Mouse (Mus musculus): ENCODE measurements around the gene Nsd2.

Gene Nsd2

DNA sequence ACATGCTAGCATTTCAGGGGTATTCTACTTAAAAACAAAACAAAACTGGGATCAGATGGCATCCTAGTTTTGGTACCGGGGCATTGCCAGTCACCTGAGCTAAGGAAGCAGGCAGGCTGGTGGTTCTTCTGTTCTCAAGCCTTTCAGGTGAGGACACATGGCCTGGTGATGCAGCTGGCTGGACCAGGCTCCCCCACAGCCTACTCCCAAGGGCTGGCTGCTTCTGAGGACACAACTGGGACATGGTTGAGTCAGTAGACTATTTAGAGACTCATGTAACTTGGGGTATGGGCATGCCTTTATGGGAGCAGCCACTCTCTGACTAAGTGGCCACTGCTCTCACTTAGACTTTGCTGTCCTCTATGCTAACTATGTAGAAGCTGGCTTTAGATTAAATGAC, 54.9 kb downstream of the Nsd2 start:
- Histone ChIP-seq H3K9me3 (ENCODE audit: low read length) (no peaks in the 10 kb centered on the region), H3K4me3 (replicated peaks; ENCODE audit: low read length) (no peak overlapping the region), H3K36me3 (ENCODE audit: insufficient read depth, low read length) (peaks cover 19% of the 10 kb centered on the region), H3K4me1 (replicated peaks; ENCODE audit: low read depth, low read length) (no peaks in the 10 kb centered on the region), H3K27me3 (ENCODE audit: insufficient read depth, low read length) (no peaks in the 10 kb centered on the region)
- no peak for TF ChIP-seq NANOG (IDR thresholded peaks at IDR 0.05; ENCODE audit: borderline replicate concordance, low read length)
- TF ChIP-seq CTCF (conservative IDR thresholded peaks at IDR 0.05; ENCODE audit: low read length), result no peak
- no peak for TF ChIP-seq POU5F1 (IDR thresholded peaks at IDR 0.05; ENCODE audit: borderline replicate concordance, low read length)

DNA sequence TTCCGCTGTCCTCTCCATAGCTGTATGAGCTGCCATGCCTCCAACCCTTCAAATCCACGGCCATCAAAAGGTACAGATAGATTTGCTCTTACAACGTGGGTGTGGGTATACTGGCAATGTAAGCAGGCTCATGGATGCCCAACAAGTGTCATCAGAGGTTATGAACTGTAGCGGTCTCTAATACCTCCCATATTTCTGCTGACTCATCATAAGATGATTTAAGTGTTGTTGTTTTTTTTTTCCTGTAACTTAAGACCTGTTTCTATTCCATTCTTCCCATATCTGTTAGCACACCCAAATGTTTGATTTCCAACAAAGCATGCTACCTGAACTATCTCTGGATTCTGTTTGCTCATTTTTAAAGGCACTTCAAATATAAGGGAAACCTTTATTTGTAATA, 60.6 kb downstream of the Nsd2 start:
- no peaks in the 10 kb centered on the region for H3K27me3 ChIP-seq (ENCODE audit: insufficient read depth, low read length)
- no peak overlapping the region for H3K4me3 ChIP-seq (replicated peaks; ENCODE audit: low read length)
- no peaks in the 10 kb centered on the region for H3K4me1 ChIP-seq (replicated peaks; ENCODE audit: low read depth, low read length)
- TF ChIP-seq CTCF (conservative IDR thresholded peaks at IDR 0.05; ENCODE audit: low read length) (no peak), POU5F1 (IDR thresholded peaks at IDR 0.05; ENCODE audit: borderline replicate concordance, low read length) (no peak), NANOG (IDR thresholded peaks at IDR 0.05; ENCODE audit: borderline replicate concordance, low read length) (no peak)
- peaks cover 61% of the 10 kb centered on the region for H3K36me3 ChIP-seq (ENCODE audit: insufficient read depth, low read length)
- peaks cover 11% of the 10 kb centered on the region for H3K9me3 ChIP-seq (ENCODE audit: low read length)

DNA sequence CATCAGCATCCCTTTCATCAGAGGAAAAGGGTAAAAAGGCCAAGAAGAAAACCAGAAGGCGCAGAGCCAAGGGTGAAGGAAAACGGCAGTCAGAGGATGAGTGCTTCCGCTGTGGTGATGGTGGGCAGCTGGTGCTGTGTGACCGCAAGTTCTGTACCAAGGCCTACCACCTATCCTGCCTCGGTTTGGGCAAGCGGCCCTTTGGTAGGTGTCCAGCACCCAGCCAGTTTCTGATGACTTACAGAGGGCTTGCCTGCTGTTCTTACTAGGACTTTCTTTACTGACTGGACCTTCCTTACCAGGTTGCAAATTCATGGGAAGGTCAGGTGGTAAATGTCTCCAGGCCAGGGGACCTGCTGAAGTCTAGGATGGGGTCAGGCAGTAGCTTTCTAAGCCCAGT, 72.9 kb downstream of the Nsd2 start:
- no peak for TF ChIP-seq CTCF (conservative IDR thresholded peaks at IDR 0.05; ENCODE audit: low read length)
- TF ChIP-seq NANOG (IDR thresholded peaks at IDR 0.05; ENCODE audit: borderline replicate concordance, low read length), result no peak
- no peak for TF ChIP-seq POU5F1 (IDR thresholded peaks at IDR 0.05; ENCODE audit: borderline replicate concordance, low read length)
- no peak overlapping the region for H3K4me3 ChIP-seq (replicated peaks; ENCODE audit: low read length)
- peaks cover 89% of the 10 kb centered on the region for H3K36me3 ChIP-seq (ENCODE audit: insufficient read depth, low read length)
- no peaks in the 10 kb centered on the region for H3K9me3 ChIP-seq (ENCODE audit: low read length)
- H3K27me3 ChIP-seq (ENCODE audit: insufficient read depth, low read length), result no peaks in the 10 kb centered on the region
- H3K4me1 ChIP-seq (replicated peaks; ENCODE audit: low read depth, low read length), result peaks cover 4% of the 10 kb centered on the region; the same call in 1 of the 2 replicates

DNA sequence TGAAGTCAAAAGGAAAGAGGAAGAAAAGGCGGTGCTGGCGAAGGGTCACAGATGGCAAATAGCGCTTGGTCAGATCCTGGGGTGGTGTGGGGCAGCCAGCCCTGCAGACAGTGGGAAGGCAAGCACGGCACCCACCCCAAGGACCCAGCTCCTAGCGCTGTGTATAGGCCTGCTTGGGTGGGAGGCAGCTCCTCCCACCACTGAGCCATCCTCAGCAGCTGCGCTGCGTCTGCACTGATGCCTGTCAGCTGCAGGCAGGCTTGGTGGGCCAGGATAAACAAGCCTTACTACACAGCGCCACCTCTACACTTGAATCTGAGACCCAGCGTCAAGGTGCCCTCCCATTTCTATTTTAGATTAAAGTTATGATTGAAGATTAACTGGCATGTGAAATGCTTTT, 74.6 kb downstream of the Nsd2 start:
- Histone ChIP-seq H3K9me3 (ENCODE audit: low read length) (peaks cover 7% of the 10 kb centered on the region), H3K4me3 (replicated peaks; ENCODE audit: low read length) (no peak overlapping the region), H3K27me3 (ENCODE audit: insufficient read depth, low read length) (no peaks in the 10 kb centered on the region), H3K4me1 (replicated peaks; ENCODE audit: low read depth, low read length) (peaks cover 4% of the 10 kb centered on the region; the same call in 1 of the 2 replicates), H3K36me3 (ENCODE audit: insufficient read depth, low read length) (peaks cover 99% of the 10 kb centered on the region)
- TF ChIP-seq CTCF (conservative IDR thresholded peaks at IDR 0.05; ENCODE audit: low read length) (no peak), POU5F1 (IDR thresholded peaks at IDR 0.05; ENCODE audit: borderline replicate concordance, low read length) (no peak), NANOG (IDR thresholded peaks at IDR 0.05; ENCODE audit: borderline replicate concordance, low read length) (no peak)

DNA sequence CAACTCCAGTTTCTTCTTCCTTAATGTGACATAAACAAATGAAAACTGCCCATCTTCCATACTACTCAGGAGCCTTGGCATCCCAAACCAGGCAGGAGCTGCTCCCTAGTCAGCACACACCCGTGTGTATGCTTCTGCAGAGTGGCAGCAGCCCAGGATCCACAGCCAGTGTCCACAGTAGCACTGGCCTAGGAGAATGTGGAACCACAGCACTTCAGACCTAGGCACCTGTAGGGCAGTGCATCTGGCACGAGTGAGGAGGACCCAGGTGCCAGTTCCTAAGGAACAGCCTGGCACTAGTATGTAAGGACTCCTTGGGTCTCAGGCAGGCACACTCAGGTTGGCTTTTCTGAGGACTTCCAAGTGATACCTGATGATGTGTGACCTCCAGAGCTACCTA, 76.6 kb downstream of the Nsd2 start:
- TF ChIP-seq NANOG (IDR thresholded peaks at IDR 0.05; ENCODE audit: borderline replicate concordance, low read length), result no peak
- TF ChIP-seq CTCF (conservative IDR thresholded peaks at IDR 0.05; ENCODE audit: low read length), result no peak
- no peak for TF ChIP-seq POU5F1 (IDR thresholded peaks at IDR 0.05; ENCODE audit: borderline replicate concordance, low read length)
- H3K4me1 ChIP-seq (replicated peaks; ENCODE audit: low read depth, low read length), result peaks cover 4% of the 10 kb centered on the region; the same call in 1 of the 2 replicates
- H3K27me3 ChIP-seq (ENCODE audit: insufficient read depth, low read length), result no peaks in the 10 kb centered on the region
- H3K4me3 ChIP-seq (replicated peaks; ENCODE audit: low read length), result no peak overlapping the region
- H3K9me3 ChIP-seq (ENCODE audit: low read length), result peaks cover 12% of the 10 kb centered on the region
- peaks cover 100% of the 10 kb centered on the region for H3K36me3 ChIP-seq (ENCODE audit: insufficient read depth, low read length)

DNA sequence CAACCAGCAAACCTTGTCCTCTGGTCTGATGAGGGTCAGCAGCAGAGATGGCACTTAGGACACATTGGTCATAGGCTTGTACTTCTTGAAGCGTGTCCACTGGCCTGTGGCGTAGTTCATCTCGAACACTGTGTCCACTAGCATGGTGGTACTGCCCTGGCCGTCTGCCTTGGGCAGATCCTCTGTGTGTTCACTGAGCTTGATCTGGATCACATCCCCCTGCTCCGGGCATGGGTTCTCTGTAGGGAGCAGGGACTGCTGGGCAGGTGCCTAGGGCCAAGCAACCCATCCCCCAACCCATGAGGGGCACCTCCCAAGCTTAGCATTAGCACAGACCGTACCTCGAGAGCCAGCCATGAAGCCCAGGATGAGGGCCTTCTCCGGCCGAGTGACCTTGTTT, 78.1 kb downstream of the Nsd2 start:
- Histone ChIP-seq H3K36me3 (ENCODE audit: insufficient read depth, low read length) (peaks cover 98% of the 10 kb centered on the region), H3K4me1 (replicated peaks; ENCODE audit: low read depth, low read length) (peaks cover 4% of the 10 kb centered on the region; the same call in 1 of the 2 replicates), H3K9me3 (ENCODE audit: low read length) (peaks cover 12% of the 10 kb centered on the region), H3K4me3 (replicated peaks; ENCODE audit: low read length) (no peak overlapping the region), H3K27me3 (ENCODE audit: insufficient read depth, low read length) (no peaks in the 10 kb centered on the region)
- TF ChIP-seq CTCF (conservative IDR thresholded peaks at IDR 0.05; ENCODE audit: low read length) (no peak), POU5F1 (IDR thresholded peaks at IDR 0.05; ENCODE audit: borderline replicate concordance, low read length) (no peak), NANOG (IDR thresholded peaks at IDR 0.05; ENCODE audit: borderline replicate concordance, low read length) (no peak)

DNA sequence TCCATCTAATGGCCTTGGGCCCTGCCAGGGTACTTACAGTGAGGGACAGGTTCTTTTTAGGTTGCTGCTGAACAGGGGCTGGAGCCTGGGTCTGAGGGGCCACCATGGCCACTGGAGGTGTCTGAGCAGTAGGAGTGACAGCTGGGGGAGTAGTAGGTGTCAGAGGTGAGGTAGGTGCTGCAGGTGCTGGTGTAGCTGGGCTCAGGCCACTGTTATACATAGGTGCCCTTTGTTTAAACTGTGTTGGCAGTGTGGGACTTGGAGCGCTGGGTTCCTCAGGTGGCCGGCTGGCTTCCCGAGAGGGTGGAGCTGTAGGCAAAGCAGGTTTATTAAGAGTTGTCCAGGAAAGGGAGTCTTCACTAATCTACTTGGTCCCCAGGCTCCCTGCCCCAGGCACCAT, 78.7 kb downstream of the Nsd2 start:
- TF ChIP-seq POU5F1 (IDR thresholded peaks at IDR 0.05; ENCODE audit: borderline replicate concordance, low read length) (no peak), CTCF (conservative IDR thresholded peaks at IDR 0.05; ENCODE audit: low read length) (no peak), NANOG (IDR thresholded peaks at IDR 0.05; ENCODE audit: borderline replicate concordance, low read length) (no peak)
- Histone ChIP-seq H3K4me3 (replicated peaks; ENCODE audit: low read length) (no peak overlapping the region), H3K36me3 (ENCODE audit: insufficient read depth, low read length) (peaks cover 95% of the 10 kb centered on the region), H3K9me3 (ENCODE audit: low read length) (peaks cover 12% of the 10 kb centered on the region), H3K4me1 (replicated peaks; ENCODE audit: low read depth, low read length) (peaks cover 4% of the 10 kb centered on the region; the same call in 1 of the 2 replicates), H3K27me3 (ENCODE audit: insufficient read depth, low read length) (no peaks in the 10 kb centered on the region)

DNA sequence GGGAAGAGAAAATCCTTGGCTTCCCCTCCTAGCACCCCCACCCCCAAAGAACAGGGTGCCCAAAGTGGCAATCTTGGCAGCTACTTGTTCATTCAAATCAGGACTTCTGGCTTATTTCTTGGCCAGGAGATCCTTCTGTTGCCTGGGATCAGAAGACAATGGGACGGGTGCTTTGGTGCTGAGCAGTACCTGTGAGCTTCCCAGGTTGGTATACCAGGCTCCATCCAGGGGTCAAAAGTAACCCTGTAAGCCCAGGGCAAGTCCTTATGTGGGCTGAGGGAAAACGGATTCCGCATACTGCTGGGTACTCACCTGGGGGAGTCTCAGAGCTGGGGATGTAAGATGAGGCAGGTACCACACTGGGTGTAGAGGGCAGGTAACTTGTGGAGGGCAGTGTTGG, 79.6 kb downstream of the Nsd2 start:
- TF ChIP-seq CTCF (conservative IDR thresholded peaks at IDR 0.05; ENCODE audit: low read length), result no peak
- TF ChIP-seq NANOG (IDR thresholded peaks at IDR 0.05; ENCODE audit: borderline replicate concordance, low read length), result no peak
- no peak for TF ChIP-seq POU5F1 (IDR thresholded peaks at IDR 0.05; ENCODE audit: borderline replicate concordance, low read length)

DNA sequence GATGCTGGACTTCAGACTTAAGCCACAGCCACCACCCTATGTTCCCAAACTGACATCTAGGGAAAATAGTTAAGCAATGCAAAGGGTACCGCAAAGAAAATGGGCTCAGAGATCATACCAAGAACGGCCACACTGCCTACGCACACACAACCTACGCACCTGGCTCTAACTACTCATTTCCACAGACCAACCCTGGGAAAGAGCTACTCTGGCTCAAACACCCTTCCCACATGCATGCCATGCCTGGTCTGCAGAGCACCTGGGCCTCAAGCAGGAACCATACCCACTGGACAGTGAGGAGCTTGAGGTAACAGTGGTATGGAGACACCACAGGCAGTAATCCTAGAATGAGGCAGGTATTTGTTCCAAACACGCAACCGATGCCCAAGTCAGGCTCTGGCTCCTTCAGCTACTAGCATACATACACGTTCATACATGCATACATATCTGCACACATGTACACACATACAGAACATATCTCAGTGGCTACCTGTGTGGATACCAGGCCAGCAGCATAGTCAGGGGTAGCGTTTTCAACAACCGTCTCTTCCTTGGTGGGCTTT, 80.3 kb downstream of the Nsd2 start:
- no peak for TF ChIP-seq CTCF (conservative IDR thresholded peaks at IDR 0.05; ENCODE audit: low read length)
- no peak for TF ChIP-seq NANOG (IDR thresholded peaks at IDR 0.05; ENCODE audit: borderline replicate concordance, low read length)
- TF ChIP-seq POU5F1 (IDR thresholded peaks at IDR 0.05; ENCODE audit: borderline replicate concordance, low read length), result no peak
- H3K4me3 ChIP-seq (replicated peaks; ENCODE audit: low read length), result no peak overlapping the region
- H3K9me3 ChIP-seq (ENCODE audit: low read length), result peaks cover 12% of the 10 kb centered on the region
- H3K4me1 ChIP-seq (replicated peaks; ENCODE audit: low read depth, low read length), result no peaks in the 10 kb centered on the region
- peaks cover 80% of the 10 kb centered on the region for H3K36me3 ChIP-seq (ENCODE audit: insufficient read depth, low read length)
- H3K27me3 ChIP-seq (ENCODE audit: insufficient read depth, low read length), result no peaks in the 10 kb centered on the region

More for the DNA sequence above, 79.6 kb downstream of the Nsd2 start:
- H3K36me3 ChIP-seq (ENCODE audit: insufficient read depth, low read length), result peaks cover 86% of the 10 kb centered on the region
- 0 out of 2 replicates have a peak, but pooled peaks cover 1% of the 10 kb centered on the region for H3K4me1 ChIP-seq (replicated peaks; ENCODE audit: low read depth, low read length)
- peaks cover 12% of the 10 kb centered on the region for H3K9me3 ChIP-seq (ENCODE audit: low read length)
- no peak overlapping the region for H3K4me3 ChIP-seq (replicated peaks; ENCODE audit: low read length)
- H3K27me3 ChIP-seq (ENCODE audit: insufficient read depth, low read length), result no peaks in the 10 kb centered on the region
